Mouse (Mus musculus): ENCODE results near the gene Mapk13.
"Not testable (repeated sequence)": the region's sequence is repeated elsewhere in the genome, so short reads cannot be mapped to it uniquely, and the experiment has no call there.

Mapk13 gene

DNA sequence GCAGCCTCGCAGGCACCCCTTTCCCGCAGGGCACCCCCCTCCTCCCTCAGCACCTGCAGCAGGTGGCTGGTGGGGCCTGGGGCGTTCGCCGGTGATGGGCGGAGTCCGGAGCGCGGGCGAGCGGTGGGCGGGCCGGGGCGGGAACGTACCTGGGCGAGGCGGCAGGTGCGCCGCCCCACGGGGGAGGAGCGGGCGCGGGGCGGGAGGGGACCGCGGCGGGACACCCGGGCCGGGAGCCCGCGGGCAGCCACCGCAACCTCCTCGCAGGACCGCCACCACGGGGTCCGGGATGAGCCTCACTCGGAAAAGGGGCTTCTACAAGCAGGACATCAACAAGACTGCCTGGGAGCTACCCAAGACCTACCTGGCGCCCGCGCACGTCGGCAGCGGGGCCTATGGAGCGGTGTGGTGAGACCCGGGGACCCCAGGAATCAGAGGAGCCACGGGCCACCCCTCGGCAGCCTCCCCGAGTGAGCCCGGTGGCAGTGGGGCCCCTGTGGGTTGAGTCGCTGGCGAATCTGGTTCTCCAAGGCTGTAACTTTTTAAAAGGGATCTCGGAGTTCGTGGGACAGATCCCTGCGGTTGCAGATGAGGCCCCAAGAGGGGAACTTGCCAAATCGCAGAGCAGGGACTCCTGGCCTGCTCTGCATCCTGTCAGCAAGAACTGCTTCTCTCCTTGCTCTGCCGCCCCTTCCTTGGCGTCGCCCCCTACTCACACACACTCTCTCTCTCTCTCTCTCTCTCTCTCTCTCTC, at the start of gene Mapk13:
TSS of gene Mapk13 (plus strand) at position 177 of the 754 bp plus-strand sequence.
- no peak for DNase-seq (ENCODE audit: low spot score in 2 of 2)

DNA sequence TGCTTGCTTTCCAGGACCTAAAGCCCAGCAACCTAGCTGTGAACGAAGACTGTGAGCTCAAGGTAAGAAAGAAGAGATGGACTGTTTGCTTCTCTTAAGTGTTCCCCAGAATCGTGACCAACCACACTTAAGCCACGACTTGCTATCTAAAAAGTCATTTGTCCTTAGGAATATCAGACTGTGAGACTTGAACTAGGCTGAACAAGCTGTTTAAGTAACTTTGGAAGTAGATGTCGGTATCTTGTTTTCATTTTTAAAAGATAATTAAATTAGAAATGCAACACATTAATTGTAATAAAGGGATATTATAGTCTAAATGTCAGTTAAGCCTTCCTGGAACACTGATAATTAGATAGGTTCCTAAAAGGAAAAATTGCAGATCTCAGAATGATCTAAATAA, 43.3 kb upstream of the Mapk13 start, which contains the start of gene AC170998.1:
TSS of gene AC170998.1 (plus strand) at position 301 of the 400 bp plus-strand sequence.
- no peak for DNase-seq (ENCODE audit: low spot score in 2 of 2)

DNA sequence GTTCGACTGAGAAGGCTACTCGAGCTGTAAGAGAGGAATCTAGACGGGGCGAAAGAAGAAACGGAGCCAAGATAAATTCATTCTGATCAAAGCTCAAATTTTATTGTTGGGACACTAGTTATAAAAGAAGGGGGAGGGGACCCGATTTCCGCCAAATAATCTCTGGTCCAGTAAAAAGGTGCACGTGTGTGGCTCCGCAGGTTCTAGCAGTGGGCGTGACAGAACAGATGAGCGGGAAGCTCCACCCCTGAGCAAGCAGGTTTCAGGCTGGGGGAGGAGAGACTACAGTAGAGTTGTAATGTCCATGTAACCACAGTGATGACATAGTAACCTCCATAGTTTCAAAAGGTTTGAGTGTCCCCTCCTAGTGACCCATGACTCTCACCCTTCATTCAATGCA, 41.6 kb upstream of the Mapk13 start:
- not testable (repeated sequence) for DNase-seq (ENCODE audit: low spot score in 2 of 2)

DNA sequence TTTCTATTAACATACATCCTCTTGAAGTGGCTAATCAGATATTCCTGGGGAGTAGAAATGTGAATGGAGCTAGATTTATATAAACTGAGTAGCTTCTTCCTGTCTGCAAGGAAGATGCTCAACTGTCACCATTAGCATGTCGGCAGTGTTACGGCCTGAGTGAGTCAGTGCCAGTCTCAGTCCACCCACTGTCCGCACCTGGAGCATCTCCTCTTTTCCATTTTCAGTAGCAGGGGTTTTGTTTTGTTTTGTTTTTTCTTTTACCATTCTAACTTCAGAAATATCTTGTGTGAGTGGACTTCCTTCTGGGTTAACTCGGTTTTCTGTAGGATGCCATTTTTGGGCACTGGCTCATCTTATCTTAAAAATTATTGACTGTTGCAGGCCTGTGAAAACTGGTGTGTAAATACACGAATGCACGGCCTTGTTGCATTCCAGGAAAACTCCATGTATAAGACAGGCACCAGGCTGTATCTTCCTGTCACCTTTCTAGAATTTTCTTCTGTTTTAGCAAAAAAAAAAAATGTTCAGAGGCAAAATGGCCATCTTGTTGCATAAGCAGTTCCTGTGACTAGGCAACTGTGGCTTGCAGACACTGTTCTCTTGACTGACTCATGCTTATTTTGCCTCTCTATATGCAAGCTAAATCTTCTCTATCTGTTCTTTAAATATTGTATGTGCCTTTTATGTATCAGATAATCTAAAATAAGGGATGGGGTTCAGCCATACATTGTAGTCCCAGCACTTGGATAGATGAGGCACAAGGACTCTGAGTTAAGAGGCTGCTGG, 33.6 kb upstream of the Mapk13 start:
- peak; percentile 33 to 50 for DNase-seq (ENCODE audit: low spot score in 2 of 2)

DNA sequence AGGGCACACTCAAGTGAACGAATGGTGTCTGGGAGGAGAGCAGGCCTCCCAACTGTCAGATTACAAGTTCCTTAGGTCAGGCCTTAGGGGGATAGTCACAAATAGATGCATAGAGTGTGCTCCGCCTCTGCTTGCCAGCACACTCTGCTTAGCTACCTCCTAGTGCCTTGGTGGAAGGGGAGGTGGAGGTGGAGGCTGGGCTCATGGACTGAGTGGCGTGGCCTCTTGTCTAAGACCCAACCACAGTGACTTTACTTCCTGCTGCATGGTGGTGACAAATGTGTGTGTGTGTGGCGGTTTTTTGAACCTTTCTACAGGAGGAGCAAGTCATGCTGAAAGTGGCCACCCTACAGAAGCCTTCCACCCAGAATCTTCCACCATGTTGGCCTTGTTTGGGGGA, 32.6 kb upstream of the Mapk13 start:
- DNase-seq (ENCODE audit: low spot score in 2 of 2), result no peak

DNA sequence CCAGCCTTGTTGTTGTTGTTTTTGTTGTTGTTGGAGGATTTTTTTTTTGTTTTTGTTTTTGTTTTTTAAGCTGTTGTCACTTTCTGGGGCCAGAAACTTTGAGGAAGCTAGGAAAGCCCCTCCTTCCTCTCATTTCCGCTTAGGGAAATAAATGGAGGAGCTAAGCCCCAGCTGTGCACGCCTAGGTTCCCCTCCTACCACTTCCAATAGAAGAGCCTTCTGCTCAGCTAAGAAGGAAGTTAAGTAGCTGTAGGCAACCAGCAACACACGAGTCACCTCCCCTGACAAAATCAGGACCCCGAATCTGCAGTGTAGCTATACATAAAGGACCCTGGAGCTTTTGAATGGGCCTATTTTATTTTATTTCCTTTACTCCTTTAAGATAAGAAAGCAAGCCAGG, 31.1 kb upstream of the Mapk13 start:
- no peak for DNase-seq (ENCODE audit: low spot score in 2 of 2)

DNA sequence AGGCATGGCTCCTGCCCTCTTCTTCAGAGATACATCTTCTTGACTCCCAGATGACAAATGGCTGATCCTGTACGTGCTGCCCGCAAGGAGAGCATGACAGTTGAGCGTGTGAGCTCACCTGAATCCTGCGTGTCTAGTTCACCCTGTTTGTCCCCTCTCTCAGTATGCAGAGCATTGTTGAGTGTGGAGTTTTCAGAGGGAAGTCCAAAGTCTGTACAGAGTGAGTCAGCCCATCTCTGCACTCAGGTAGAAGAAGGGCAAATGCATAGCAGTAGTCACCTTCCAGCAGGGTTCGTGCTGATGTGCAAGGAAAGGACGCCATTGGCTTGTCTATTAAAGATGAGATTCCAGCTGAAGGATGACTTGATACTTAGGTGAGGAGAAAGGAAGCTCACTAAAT, 29.9 kb upstream of the Mapk13 start:
- no peak for DNase-seq (ENCODE audit: low spot score in 2 of 2)

DNA sequence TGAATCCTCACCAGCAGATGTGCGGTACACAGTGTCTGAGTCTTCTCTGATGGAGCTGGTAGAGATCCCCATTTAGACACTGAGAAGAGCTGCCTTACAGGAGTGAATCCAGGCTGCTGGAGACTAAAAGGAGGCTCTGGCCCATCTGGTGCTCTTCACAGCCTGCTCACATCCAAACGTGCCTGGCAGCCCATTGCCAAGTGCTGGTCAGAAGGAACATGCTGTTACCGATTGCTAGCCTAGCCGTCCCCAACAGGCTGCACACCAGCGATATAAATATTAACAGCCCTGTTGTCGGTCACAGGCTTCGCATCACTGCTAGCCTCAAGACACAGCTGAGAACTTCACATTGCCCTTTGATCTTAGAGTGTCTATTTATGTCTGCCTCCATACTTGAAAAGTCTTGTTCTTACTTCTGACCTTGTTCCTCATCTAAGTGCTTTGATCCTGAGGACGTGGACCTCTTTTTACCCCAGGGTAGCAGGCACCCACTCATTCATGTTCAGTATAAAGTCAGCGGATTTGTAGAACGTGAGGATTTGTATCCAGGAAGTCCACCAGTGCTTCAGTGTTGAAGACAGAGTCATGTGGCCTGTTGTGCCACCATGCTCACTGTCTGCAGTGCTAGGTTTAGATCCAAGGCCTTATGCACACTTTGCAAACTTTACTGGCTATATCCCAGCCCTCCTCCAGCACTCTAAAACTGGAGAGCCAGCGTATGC, 25.8 kb upstream of the Mapk13 start:
- peak; percentile 36 to 64 for DNase-seq (ENCODE audit: low spot score in 2 of 2)

DNA sequence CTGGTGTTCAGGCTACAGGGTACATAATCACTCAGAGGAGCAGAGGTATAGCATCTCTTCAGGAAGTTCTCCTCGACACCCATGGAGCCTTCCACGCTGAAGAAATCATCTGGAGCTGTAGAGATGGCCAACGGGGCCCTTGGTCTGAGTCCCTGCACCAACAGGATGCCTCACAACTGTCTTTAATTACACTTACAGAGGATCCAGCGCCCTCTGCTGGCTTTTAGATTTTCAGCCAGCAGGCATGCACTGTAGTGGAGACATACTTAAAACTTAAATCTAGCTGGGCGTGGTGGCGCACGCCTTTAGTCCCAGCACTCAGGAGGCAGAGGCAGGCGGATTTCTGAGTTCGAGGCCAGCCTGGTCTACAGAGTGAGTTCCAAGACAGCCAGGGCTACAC, 25.2 kb upstream of the Mapk13 start:
- DNase-seq (ENCODE audit: low spot score in 2 of 2), result no peak

DNA sequence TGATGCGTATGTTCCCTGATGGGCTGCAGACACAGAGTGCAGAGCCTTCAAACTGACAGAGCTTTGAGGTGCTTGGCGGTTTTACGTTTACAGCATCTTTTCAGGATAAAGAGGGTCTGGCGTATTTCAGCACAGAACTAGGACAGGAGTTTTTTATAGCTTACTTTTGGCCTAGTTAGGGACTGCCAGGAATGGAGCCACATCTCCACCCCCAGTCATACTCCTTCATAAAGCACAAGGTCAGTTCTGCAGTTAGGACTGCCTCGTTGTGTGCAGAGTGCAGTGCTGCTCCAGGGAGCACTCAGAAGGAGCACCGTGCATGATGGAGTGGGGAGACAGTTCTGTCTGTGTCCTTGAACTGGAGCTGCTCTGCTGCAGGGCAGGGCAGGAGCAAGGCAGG, 23.3 kb upstream of the Mapk13 start:
- DNase-seq (ENCODE audit: low spot score in 2 of 2), result no peak

DNA sequence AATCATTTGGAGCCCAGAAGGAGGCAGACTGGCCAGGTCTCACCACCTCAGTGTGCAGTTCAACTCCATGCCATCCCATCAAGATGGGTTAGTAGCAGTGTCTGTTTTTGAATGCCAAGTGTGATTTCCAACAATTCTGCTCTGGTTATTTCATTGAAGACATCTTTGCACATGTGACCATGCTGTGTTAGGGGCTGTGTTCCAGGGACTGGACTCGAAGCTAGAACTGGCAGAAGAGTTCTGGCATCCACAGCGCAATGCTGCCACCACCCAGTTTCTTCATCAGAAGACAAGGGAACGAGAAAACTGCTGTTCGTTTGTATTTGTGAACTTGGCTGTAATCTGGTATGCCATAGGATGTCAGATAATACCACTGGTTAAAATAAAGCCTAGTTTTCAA, 21.1 kb upstream of the Mapk13 start:
- DNase-seq (ENCODE audit: low spot score in 2 of 2), result no peak

DNA sequence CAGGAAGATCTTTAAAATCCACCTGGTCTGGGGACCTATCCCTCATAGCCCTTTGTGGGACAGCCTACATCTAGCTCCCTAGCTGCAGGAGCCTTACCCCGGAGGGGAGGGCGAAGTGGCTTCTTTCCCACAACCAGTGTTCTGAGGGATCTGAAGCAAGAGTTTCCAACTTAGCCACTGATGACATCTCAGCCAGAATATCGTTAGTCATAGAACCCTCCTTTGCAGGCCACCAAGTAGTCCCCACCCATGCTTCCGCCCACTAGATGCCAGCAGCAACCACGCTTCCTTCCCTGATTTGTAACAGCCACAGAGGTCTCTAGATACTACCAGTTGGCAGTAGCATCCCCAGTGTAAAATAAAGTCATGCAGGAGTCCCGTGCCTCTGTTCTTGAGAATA, 18.5 kb upstream of the Mapk13 start:
- peak in 1 of 2 experiments; percentile 32 for DNase-seq (ENCODE audit: low spot score in 2 of 2)

DNA sequence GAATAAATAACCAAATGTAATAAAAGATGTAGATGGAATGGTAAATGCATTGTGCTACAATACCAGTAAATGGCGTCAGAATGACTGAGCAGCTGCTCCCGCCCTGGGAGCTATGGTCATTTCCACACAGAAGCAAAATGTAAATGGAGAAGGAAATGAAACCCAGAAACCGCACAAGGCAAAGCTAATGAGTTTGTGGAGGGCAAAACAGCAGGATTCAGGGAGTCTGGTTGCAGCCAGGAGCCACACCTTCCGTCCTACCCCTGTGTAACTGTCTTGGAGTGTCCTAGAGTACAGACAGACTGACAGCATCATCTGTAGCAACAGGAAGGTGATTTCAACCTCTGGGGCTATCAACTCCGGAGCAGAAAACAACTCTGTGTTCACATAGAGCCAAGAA, 12.7 kb upstream of the Mapk13 start:
- DNase-seq (ENCODE audit: low spot score in 2 of 2), result no peak

DNA sequence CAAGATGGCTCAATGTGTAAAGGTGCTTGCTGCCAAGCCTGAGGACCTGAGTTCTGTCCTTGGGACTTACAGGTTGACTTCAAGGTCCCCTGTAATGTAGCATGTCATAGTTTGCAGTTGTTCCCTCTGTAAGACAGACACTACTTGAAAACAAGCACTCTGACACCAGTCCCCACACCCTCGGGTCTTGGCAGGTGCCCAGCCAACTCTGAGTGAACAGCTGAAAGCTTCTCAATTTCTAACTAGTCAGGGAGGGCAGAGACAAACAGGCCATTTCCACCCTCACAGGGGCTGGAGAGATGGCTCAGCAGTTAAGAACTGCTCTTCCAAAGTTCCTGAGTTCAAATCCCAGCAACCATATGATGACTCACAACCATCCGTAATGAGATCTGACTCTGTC, 11.6 kb upstream of the Mapk13 start:
- DNase-seq (ENCODE audit: low spot score in 2 of 2), result no peak

DNA sequence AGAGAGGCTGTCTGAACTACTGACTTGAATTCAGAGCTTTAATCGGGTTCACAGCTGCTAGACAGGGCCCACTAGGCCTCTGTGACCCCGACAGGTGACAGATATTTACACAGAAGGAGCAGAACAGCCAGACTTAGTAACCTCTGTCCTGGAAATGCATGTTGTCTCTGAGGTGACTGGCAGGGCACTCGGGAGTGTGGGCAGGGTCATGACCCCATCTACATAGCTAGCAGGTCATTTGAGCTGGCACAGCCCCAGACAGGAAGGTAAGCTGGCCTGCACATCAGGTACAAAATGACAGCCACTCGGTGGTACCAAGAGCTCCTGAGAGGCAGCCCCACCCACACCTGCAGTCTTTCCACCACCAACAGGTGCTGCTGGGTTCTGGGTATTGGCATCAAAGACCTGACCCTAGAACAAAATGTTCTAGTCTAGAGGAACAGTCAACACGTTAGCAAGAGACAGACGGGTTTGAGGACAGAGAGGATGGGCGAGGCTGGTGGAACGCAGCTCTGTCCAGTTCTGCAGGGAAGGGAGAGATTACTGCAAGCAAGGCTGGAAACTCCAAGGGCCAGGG, 8.3 kb upstream of the Mapk13 start:
- DNase-seq (ENCODE audit: low spot score in 2 of 2), result no peak

DNA sequence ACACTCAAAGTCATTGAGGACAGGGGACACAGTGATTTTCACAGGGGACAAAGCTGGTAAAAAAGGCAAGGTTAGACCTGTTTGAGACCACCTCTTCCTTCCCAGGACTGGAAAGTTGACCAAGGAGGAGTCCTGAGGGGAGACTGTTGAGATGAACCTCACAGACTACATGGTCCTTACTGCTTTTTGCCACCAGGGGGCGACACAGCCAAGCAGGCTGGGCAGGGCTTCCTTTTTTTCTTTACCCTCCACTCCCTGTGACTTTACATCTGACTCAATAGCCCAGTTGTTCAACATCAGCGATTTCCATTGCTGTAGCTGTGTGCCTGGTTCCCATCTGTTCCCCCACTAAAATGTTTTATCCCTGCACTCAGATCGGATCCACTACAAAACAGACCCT, 7.2 kb upstream of the Mapk13 start:
- peak; percentile 76 to 78 for DNase-seq (ENCODE audit: low spot score in 2 of 2)

DNA sequence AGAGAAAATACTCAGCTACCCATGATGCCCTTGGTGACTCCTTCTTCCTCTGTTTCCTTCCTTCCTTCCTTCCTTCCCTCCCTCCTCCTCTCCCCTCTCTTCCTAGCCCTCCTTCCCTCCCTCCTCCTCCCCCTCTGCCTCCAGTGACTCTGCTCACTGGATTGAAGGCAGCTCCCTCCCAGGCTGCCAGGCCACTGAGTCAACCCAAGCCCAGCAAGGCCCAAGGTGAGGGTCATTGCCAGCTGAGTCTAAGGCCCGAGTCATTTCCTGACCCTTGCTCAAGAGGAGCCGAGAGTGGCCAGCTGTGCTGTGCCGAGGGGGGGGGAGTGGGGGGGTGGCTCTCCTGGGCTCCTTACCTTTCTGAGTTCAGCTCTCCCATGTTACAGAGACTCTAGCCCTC, 2.9 kb upstream of the Mapk13 start:
- no peak for DNase-seq (ENCODE audit: low spot score in 2 of 2)

DNA sequence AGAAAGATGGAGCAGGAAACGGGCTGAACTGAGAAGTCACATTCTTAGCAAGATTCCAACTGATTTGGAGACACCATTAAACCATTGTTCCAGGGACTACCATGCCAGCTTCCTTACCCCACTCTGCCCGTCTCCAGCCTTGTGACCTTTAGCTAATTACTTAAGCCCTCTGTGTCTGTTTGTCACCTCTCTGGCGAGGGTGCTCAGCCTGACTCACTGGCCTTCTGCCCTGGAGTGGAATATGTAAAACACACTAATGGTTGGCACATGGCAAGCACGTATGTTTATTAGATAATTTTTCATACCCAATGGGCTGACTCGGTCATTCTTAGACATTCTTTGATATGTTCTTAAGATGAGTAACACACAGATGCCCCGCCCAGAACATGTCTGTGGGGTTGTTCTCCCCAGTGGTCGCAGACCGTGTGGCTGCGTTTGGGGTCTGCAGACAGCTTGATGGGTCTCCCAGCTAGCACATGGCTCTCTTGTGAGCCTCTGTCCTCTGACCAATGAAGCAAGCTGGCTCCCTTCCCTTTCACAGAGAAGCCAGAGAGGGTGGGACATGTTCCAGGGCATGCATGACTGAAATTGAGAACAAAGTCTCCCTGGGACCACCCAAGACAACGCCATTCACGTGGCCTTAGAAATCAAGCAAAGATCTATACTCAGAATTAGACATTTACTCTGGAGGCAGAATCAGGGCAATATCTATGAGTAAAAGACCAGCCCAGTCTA, 2.1 kb upstream of the Mapk13 start:
- no peak for DNase-seq (ENCODE audit: low spot score in 2 of 2)

DNA sequence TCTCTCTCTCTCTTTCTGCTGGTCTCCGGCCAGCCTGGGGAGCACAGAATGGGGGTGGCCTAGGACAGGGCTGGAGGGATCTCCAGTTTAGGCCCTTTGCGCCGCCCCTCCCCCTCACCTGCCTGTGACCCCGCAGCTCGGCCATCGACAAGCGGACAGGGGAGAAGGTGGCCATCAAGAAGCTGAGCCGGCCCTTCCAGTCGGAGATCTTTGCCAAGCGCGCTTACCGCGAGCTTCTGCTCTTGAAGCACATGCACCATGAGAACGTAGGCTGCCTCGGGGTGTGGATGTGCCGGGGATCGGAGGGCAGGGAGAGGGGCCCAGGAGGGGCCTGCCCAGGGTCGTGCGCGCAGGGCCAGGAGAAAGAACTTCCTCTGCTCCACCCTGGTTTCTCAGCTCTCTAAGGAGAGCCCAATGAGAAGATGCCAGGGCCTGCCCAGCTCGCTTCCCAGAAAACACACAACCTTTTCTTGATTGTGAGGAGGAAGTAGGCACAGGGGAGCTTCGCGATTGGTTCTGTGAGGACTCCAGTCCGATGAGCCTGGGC, 851 bp downstream of the Mapk13 start:
- DNase-seq (ENCODE audit: low spot score in 2 of 2), result peak in 1 of 2 experiments; percentile 25

DNA sequence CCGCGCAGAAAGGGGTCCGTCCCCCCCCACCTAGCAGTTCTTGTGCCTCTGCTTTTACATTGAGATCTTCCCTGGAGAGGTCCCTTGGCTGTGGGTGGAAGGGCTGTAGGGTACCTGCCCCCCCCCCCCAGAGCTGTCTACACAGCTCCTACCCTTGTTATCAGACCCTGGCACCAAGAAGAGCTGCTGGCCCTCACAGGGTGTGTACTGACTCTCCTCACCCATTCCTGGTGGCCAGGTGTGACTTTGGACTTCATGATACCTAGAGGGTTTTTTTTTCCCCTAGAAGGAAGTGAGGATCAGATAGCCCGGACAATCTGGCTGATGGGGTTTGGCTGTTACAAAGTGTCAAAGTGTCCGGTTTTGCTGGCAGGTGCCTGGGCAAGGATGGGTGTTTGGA, 2.2 kb downstream of the Mapk13 start:
- DNase-seq (ENCODE audit: low spot score in 2 of 2), result no peak

DNA sequence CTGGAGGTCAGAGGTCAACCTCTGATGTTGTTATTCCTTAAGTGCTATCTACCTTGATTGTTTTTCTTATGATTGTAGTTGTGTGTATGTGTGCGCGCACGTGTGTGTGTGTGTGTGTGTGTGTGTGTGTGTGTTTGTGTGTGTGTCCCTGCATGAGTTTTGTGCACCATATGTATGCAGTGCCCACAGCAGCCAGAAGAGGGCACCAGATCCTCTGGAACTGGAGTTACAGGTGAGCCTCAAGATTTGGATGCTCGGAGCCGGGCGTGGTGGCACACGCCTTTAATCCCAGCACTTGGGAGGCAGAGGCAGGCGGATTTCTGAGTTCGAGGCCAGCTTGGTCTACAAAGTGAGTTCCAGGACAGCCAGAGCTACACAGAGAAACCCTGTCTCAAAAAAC, 5.2 kb downstream of the Mapk13 start:
- DNase-seq (ENCODE audit: low spot score in 2 of 2), result not testable (repeated sequence)
